Mouse (Mus musculus) ES-E14 (cell line): ENCODE measurements around the gene Ptprt.

Experiments
- CHD2 ChIP-seq: IDR thresholded peaks from 2 replicates; pipeline ENCODE4 v1.6.1; 2014; ENCODE audit warnings: mild to moderate bottlenecking, low read depth, low read length, inconsistent platforms
- MAFK ChIP-seq: IDR thresholded peaks from 2 replicates; pipeline ENCODE4 v1.6.1; 2014; ENCODE audit warnings: mild to moderate bottlenecking, low read depth, low read length, inconsistent platforms; ENCODE audit not compliant: insufficient read depth
- ZC3H11A ChIP-seq: IDR thresholded peaks from 2 replicates; pipeline ENCODE4 v1.6.1; 2012; ENCODE audit warnings: low read depth, mild to moderate bottlenecking, inconsistent platforms, low read length, borderline replicate concordance

GRCm38 (mm10) chr2:162661733-162662132 is 786 bp upstream of the Ptprt start:
- TF ChIP-seq MAFK (no peak), CHD2 (no peak), ZC3H11A (no peak)
